Mouse (Mus musculus): ENCODE measurements around the gene Acad10.
"Not testable (repeated sequence)": the region's sequence is repeated elsewhere in the genome, so short reads cannot be mapped to it uniquely, and the experiment has no call there.

The Acad10 gene

GRCm38 (mm10) chr5:121657656-121658055 is 2.7 kb downstream of the Acad10 start:
- DNase-seq (ENCODE audit: low spot score), result not testable (repeated sequence)

GRCm38 (mm10) chr5:121656866-121657265 is 3.4 kb downstream of the Acad10 start:
- not testable (repeated sequence) for DNase-seq (ENCODE audit: low spot score)

GRCm38 (mm10) chr5:121654526-121654925 is 5.8 kb downstream of the Acad10 start:
- DNase-seq (ENCODE audit: low spot score), result no peak

- DNase-seq (ENCODE audit: low spot score), result no peak
Measured at GRCm38 (mm10) chr5:121649134-121649533, 11.2 kb downstream of the Acad10 start.

- no peak for DNase-seq (ENCODE audit: low spot score)
Measured at GRCm38 (mm10) chr5:121639601-121640000, 20.7 kb downstream of the Acad10 start.

- no peak for DNase-seq (ENCODE audit: low spot score)
Measured at GRCm38 (mm10) chr5:121637296-121637695, 23.0 kb downstream of the Acad10 start.

GRCm38 (mm10) chr5:121634668-121635067 is 25.6 kb downstream of the Acad10 start:
- DNase-seq (ENCODE audit: low spot score), result no peak

DNA sequence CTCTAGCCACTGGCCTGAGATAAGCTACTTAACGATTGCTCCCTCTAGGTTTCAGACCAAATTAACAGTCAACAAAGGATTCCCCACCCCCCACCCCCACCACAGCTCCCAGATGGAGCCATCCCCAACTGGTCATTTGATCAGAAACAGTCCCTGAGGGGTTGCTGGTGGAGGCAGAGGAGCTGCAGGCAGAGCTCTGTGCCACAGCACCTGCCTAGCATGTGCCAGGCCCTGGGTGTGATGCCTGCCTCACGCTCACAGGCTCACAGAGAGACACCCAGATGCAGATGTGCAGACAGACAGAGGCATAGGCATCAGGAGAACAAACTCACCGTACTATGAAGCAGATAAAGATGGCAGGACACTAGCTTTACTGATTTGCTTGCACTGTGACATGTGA is 27.5 kb downstream of the Acad10 start:
- DNase-seq (ENCODE audit: low spot score), result no peak

GRCm38 (mm10) chr5:121631106-121631647 is 29.1 kb downstream of the Acad10 start:
- not testable (repeated sequence) for DNase-seq (ENCODE audit: low spot score)

GRCm38 (mm10) chr5:121627871-121628270 is 32.4 kb downstream of the Acad10 start:
- DNase-seq (ENCODE audit: low spot score), result peak; percentile 80

DNA sequence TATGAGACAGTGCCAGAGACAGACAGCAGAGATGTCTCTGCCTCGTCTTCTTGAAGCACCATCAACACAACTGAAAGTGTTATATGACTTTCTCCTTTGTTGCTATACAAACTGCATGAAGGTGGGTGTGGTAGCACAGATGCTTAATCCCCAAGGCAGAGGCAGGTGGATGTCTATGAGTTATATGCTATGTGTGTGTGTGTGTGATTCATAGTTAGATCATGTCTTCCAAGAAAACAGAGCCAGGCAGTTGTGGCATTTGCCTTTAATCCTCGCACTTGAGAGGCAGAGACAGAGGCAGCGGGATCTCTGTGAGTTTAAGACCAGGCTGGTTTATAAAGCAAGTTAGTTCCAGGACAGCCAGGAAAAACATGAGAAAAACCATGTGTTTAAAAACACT is 37.1 kb downstream of the Acad10 start:
- DNase-seq (ENCODE audit: low spot score), result no peak

DNA sequence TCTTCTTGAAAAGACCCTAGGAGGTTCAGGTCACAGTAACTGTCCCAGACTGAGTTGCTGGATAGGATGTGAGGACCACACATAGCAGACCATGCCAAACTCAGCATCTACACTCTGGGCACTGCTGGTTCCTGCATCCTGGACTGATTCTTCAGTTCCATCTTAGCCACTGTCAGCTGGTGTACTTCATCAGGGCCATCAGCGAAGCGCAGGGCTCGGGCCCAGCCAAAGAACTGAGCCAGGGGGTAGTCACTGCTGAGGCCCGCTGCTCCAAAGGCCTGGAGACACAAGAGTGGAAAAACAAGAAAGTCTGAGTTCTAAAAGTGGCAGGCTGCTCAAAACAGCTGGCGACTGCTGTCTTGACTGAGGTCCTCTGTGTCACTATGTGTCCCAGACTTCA is 39.2 kb downstream of the Acad10 start:
- DNase-seq (ENCODE audit: low spot score), result no peak

GRCm38 (mm10) chr5:121618592-121619513 is 41.5 kb downstream of the Acad10 start, which contains the start of gene Acad12:
Gene Acad12, minus strand, starts transcription at chr5:121618938.
- peak; percentile 92 for DNase-seq (ENCODE audit: low spot score)

GRCm38 (mm10) chr5:121614921-121615320 is 45.4 kb downstream of the Acad10 start:
- not testable (repeated sequence) for DNase-seq (ENCODE audit: low spot score)

- peak; percentile 30 for DNase-seq (ENCODE audit: low spot score)
Measured at GRCm38 (mm10) chr5:121612036-121612435, 48.3 kb downstream of the Acad10 start.

DNA sequence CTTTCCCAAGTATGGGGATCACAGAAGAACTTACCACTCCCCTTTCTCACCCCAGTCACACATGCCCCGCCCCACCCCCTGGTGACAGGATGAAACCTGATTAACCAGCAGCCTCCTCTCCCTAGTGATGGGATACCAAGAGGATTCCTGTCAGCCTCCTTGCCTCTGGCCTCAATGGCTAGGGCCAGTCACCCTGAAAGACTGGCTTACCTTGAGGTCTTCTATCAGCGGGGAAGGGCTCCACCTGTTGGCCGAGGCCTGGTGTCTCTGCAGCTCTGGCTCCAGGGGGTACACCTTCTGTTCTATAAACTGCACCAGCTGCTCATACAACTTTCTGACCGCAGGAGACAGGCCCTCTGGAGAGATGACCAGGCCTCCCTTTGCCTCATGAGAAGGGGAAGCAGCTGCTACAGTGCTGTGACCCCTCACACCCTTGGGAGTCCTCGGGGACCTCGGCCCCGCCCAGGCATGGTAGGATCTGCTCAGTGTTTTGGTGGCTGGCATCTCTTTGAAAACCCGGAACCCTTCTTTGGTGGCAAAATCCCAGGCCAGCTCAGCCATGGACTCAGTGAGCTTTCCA is 50.7 kb downstream of the Acad10 start:
- not testable (repeated sequence) for DNase-seq (ENCODE audit: low spot score)

GRCm38 (mm10) chr5:121606151-121606550 is 54.2 kb downstream of the Acad10 start:
- peak; percentile 89 for DNase-seq (ENCODE audit: low spot score)

DNA sequence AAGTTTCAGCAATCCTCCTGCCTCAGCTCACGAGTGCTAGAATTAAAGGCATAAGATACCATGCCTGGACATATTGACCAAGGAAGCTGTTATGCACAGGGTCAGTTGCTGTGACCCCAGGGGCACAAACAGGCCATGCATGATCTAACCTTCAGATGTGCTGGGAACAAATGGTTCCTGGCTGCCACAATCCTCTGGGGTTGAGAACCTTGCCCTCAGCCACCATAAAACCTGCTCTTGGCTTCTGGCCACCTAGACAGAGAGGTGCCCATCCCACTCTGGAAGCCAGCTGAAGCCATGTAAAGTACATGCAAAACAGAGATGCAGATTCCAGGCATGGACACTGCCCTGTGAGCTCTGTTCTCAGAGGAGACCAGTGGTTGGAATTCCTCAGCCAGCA is 56.5 kb downstream of the Acad10 start:
- not testable (repeated sequence) for DNase-seq (ENCODE audit: low spot score)

- DNase-seq (ENCODE audit: low spot score), result peak; percentile 94
Measured at GRCm38 (mm10) chr5:121601547-121602299, 58.6 kb downstream of the Acad10 start.

- DNase-seq (ENCODE audit: low spot score), result no peak
Measured at GRCm38 (mm10) chr5:121598871-121599610, 61.3 kb downstream of the Acad10 start.

DNA sequence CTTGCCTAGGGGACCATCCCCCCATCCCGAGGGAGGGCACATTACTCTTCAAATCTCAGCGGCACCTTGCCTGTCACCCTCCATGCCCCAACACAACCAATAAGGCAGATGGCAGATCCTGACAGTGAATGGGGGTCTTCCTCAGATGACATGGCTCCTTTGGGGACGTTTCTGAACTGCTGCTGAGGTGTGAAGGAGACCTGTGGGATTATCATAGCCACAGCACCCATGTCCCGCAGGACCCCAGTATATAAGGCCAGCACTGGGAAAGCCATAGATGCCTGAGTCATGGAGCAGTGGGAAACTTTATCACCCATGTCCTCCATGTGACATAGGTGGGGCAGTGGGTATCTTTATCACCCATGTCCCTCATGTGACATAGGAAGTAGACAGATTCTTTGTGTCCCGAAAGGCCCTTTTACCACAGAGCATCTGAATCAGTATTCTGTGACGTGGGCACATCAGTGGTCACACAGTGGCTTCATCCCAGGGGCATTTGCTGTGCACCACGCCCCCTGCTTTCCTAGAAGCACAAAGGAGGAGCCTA is 62.2 kb downstream of the Acad10 start:
- no peak for DNase-seq (ENCODE audit: low spot score)

Measured in adipocyte (in vitro differentiated cells).